Mouse (Mus musculus) inflammation-experienced regulatory T-cells, adult 6 months (primary cell): ENCODE data around the gene Tdrd9. TPM values are rescaled to one million over a fixed set of nuclear protein-coding genes. Genes with fewer than 3 reads are reported as not detected.

ENCODE experiments used
- ATAC-seq: one replicate; pipeline ENCODE4 v1.8.0; 2017
- polyA plus RNA-seq, 3 experiments: library from polyadenylated mRNA; unstranded; fragments of 100-300 nt; shearing (Covaris generic); gene quantifications; one replicate each; pipeline ENCODE4 v1.2.1; 2017

Gene Tdrd9
- polyA plus RNA-seq, 3 experiments from 2014 or later: 0.10 TPM; not detected in 2

GRCm38 (mm10) chr12:111963339-111963738 lies 8.0 kb upstream of the Tdrd9 start:
- no peak for ATAC-seq

GRCm38 (mm10) chr12:111966683-111967173 lies 4.6 kb upstream of the Tdrd9 start, which contains the start of gene Atp5mpl:
Gene Atp5mpl, minus strand, starts transcription at chr12:111966977.
- ATAC-seq: peak; percentile 97

- ATAC-seq: no peak
These were observed 1.3 kb upstream of the Tdrd9 start for GRCm38 (mm10) chr12:111970085-111970484.

- ATAC-seq: no peak
These were observed 1.1 kb downstream of the Tdrd9 start for GRCm38 (mm10) chr12:111972504-111972903.

GRCm38 (mm10) chr12:111974578-111974977 lies 3.2 kb downstream of the Tdrd9 start:
- no peak for ATAC-seq

GRCm38 (mm10) chr12:111977138-111977537 lies 5.8 kb downstream of the Tdrd9 start:
- ATAC-seq: no peak

GRCm38 (mm10) chr12:111978274-111978673 lies 6.9 kb downstream of the Tdrd9 start:
- ATAC-seq: no peak

GRCm38 (mm10) chr12:111980887-111981367 lies 9.6 kb downstream of the Tdrd9 start, which contains the start of gene Rd3l:
Gene Rd3l, minus strand, starts transcription at chr12:111981317.
- no peak for ATAC-seq

- no peak for ATAC-seq
These were observed 10.5 kb downstream of the Tdrd9 start for GRCm38 (mm10) chr12:111981831-111982230.

GRCm38 (mm10) chr12:111983165-111983564 lies 11.8 kb downstream of the Tdrd9 start:
- ATAC-seq: no peak

- no peak for ATAC-seq
These were observed 15.4 kb downstream of the Tdrd9 start for GRCm38 (mm10) chr12:111986756-111987155.

GRCm38 (mm10) chr12:111992626-111993025 lies 21.3 kb downstream of the Tdrd9 start:
- no peak for ATAC-seq

- ATAC-seq: no peak
These were observed 23.8 kb downstream of the Tdrd9 start for GRCm38 (mm10) chr12:111995161-111995560.

GRCm38 (mm10) chr12:111999735-112000134 lies 28.4 kb downstream of the Tdrd9 start:
- no peak for ATAC-seq

- ATAC-seq: no peak
These were observed 29.9 kb downstream of the Tdrd9 start for GRCm38 (mm10) chr12:112001223-112001622.

GRCm38 (mm10) chr12:112012511-112013270 lies 41.3 kb downstream of the Tdrd9 start:
- ATAC-seq: no peak

GRCm38 (mm10) chr12:112013271-112013801 lies 42.0 kb downstream of the Tdrd9 start:
- no peak for ATAC-seq

- ATAC-seq: no peak
These were observed 45.0 kb downstream of the Tdrd9 start for GRCm38 (mm10) chr12:112016346-112016745.

- ATAC-seq: no peak
These were observed 51.9 kb downstream of the Tdrd9 start for GRCm38 (mm10) chr12:112023306-112023705.

GRCm38 (mm10) chr12:112024581-112025310 lies 53.4 kb downstream of the Tdrd9 start:
- no peak for ATAC-seq

- no peak for ATAC-seq
These were observed 54.1 kb downstream of the Tdrd9 start for GRCm38 (mm10) chr12:112025457-112025856.

- no peak for ATAC-seq
These were observed 54.7 kb downstream of the Tdrd9 start for GRCm38 (mm10) chr12:112025907-112026645.
